Mouse (Mus musculus): ENCODE data around the gene Lypd9. TPM values are rescaled to one million over a fixed set of nuclear protein-coding genes. Genes with fewer than 3 reads are reported as not detected.
A peak's percentile ranks its signal among the peaks of the same experiment; 100 is the strongest.
"Not testable (repeated sequence)": the region's sequence is repeated elsewhere in the genome, so short reads cannot be mapped to it uniquely, and the experiment has no call there.

The Lypd9 gene
- not detected in 2 replicates for total RNA-seq (2014; rRNA removed)
- polyA plus RNA-seq (2015; fragmentation: Nextera tagmentation; extraction: Ambion mirVana), result not detected in 2 replicates

DNA sequence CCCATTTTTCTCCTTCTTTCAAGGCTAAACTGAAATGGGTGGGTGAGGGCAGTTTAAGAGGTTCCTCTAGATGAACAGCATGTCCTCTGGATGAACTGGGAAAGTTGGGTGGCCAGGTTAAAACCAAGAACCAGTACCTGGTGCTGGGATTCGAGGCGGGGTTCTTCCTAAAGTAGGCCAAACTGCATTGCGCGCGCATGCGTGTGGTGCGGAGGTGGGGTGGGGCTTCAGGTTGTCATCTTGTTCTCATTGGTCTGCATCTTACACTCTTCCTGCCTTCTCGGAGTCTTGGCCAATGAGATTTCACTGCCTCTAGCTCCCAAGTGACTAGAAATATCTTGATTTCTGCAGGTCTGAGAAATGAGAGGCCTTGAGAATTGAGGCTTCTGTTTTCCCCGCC lies at the start of gene Lypd9:
Gene Lypd9, minus strand, starts transcription at position 165 of the 400 bp plus-strand sequence.
- no peak within 1 kb of the TSS for H3K27ac ChIP-seq
- WGBS, result 95% methylated on average over 9 of the region's 9 CpGs
- no peak within 1 kb of the TSS for H3K9ac ChIP-seq (replicated peaks; ENCODE audit: low read length)
- DNase-seq (ENCODE audit: low spot score) (no peak), ATAC-seq (no peak)
- no peak within 1 kb of the TSS for H3K4me2 ChIP-seq (ENCODE audit: low read depth, low read length)
- H3K4me1 ChIP-seq (ENCODE audit: insufficient read depth, low read length), result no peaks in the 10 kb centered on the region
- no peaks in the 10 kb centered on the region for H3K27me3 ChIP-seq (ENCODE audit: insufficient read depth, low read length)
- H3K4me3 ChIP-seq (ENCODE audit: low read length), result no peak within 1 kb of the TSS
- H3K36me3 ChIP-seq (ENCODE audit: insufficient read depth, low read length), result no peaks in the 10 kb centered on the region
- H3K9me3 ChIP-seq (ENCODE audit: low read length), result no peaks in the 10 kb centered on the region; the same call in 1 of the 2 replicates
- no peak for TF ChIP-seq CTCF (IDR thresholded peaks at IDR 0.05; ENCODE audit: low read depth)

DNA sequence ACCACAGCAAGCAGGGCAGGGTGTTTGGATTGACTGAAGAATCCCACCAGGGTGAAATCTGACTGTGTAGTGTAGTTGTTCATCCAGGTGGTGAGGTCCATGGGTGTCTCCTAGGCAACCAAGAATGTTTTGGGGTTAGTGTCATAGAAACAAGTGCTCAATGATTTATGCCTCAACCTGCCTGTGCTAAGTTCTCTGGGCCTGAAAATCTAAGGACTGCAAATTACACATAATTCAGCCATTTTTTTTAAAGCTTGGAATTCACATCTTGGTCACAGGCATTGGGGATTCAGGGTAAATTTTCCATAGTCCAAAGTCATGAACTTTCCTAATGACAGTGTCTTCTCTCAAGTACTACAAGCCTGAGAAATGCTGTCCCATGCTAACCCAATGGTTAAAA lies 49.7 kb upstream of the Lypd9 start, which contains the start of gene Olfr331:
Gene Olfr331, minus strand, starts transcription at position 101 of the 400 bp plus-strand sequence.
- not testable (repeated sequence) for H3K4me1 ChIP-seq (ENCODE audit: insufficient read depth, low read length); H3K36me3 ChIP-seq (ENCODE audit: insufficient read depth, low read length); H3K9ac ChIP-seq (replicated peaks; ENCODE audit: low read length); H3K9me3 ChIP-seq (ENCODE audit: low read length); H3K27me3 ChIP-seq (ENCODE audit: insufficient read depth, low read length); DNase-seq (ENCODE audit: low spot score); H3K4me2 ChIP-seq (ENCODE audit: low read depth, low read length); H3K4me3 ChIP-seq (ENCODE audit: low read length); H3K27ac ChIP-seq; ATAC-seq

DNA sequence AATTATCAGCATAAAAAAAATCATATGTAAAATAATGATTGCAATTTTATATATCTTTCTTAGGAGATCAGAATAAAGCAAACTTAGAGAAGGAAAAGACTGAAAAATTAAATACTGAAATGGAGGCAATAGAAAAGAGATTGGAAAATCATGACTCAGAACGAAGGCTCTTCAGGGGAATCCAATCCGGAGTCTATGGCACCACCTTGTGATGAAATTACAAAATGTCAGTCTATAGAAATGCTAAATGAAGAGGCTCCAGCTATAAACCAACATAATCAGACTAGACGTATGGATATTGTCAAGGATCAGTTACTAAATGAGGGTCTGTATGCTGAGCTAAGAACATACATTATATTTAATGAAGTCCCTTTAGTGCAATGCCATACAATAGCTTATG lies 46.6 kb upstream of the Lypd9 start:
- H3K27me3 ChIP-seq (ENCODE audit: insufficient read depth, low read length), result no peaks in the 10 kb centered on the region
- no peaks in the 10 kb centered on the region for H3K36me3 ChIP-seq (ENCODE audit: insufficient read depth, low read length)
- H3K9ac ChIP-seq (replicated peaks; ENCODE audit: low read length), result no peak overlapping the region
- H3K27ac ChIP-seq, result no peak overlapping the region
- 37% methylated on average over 3 of the region's 3 CpGs for WGBS
- no peaks in the 10 kb centered on the region; the same call in 1 of the 2 replicates for H3K9me3 ChIP-seq (ENCODE audit: low read length)
- H3K4me2 ChIP-seq (ENCODE audit: low read depth, low read length), result no peak overlapping the region
- DNase-seq (ENCODE audit: low spot score) (peak; percentile 69), ATAC-seq (no peak)
- no peaks in the 10 kb centered on the region for H3K4me1 ChIP-seq (ENCODE audit: insufficient read depth, low read length)
- H3K4me3 ChIP-seq (ENCODE audit: low read length), result no peak overlapping the region
- TF ChIP-seq CTCF (IDR thresholded peaks at IDR 0.05; ENCODE audit: low read depth), result peak; percentile 60

DNA sequence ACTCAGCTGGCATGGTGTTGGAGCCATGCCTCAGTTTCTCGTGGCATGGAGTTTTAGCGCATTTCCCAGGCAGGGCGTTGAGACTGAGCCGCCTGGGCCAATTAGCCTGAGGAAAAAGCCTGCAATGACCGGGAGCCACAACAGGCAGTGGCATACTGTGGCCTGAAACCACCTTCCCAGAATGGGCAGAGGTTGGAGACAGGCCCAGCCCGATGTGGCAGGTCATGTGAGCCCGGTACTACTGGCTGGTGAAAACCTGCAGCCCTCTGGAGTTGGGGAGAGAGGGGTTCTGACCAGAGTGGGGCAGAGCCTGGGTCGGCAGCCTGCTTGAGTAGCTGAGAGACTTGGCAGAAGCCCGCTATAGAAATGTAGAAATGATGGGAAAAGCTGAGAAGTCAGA lies 46.0 kb upstream of the Lypd9 start:
- Histone ChIP-seq H3K4me2 (ENCODE audit: low read depth, low read length) (no peak overlapping the region), H3K4me3 (ENCODE audit: low read length) (no peak overlapping the region), H3K27ac (no peak overlapping the region), H3K27me3 (ENCODE audit: insufficient read depth, low read length) (no peaks in the 10 kb centered on the region), H3K4me1 (ENCODE audit: insufficient read depth, low read length) (no peaks in the 10 kb centered on the region), H3K36me3 (ENCODE audit: insufficient read depth, low read length) (no peaks in the 10 kb centered on the region), H3K9ac (replicated peaks; ENCODE audit: low read length) (no peak overlapping the region), H3K9me3 (ENCODE audit: low read length) (no peaks in the 10 kb centered on the region; the same call in 1 of the 2 replicates)
- DNase-seq (ENCODE audit: low spot score) (no peak), ATAC-seq (no peak)
- WGBS, result 78% methylated on average over 9 of the region's 9 CpGs
- no peak for TF ChIP-seq CTCF (IDR thresholded peaks at IDR 0.05; ENCODE audit: low read depth)

DNA sequence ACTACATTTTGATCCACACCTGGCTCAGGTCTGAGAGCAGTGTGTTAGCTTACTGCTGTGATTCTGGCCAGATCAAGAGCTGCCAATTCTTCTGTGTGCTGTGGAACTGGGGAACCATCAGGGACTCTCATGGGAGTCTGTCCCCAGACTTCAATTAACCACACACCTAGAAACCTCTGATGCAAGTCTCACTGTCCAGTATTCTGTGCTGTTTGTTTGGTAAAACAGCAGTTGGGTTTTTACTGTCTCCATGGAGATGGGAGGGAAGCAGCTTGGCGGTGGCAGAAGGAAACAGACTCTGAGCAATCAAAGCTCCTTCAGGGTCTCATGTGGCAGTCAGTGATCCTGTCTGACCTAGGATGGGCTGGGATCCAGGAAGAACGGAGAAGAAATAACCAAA lies 39.7 kb upstream of the Lypd9 start, which contains the start of gene Olfr332:
Gene Olfr332, minus strand, starts transcription at position 101 of the 400 bp plus-strand sequence.
- TF ChIP-seq CTCF (IDR thresholded peaks at IDR 0.05; ENCODE audit: low read depth), result no peak
- no peak for ATAC-seq
- Histone ChIP-seq H3K36me3 (ENCODE audit: insufficient read depth, low read length) (no peaks in the 10 kb centered on the region), H3K4me1 (ENCODE audit: insufficient read depth, low read length) (no peaks in the 10 kb centered on the region), H3K9ac (replicated peaks; ENCODE audit: low read length) (no peak within 1 kb of the TSS), H3K27me3 (ENCODE audit: insufficient read depth, low read length) (no peaks in the 10 kb centered on the region), H3K4me2 (ENCODE audit: low read depth, low read length) (no peak within 1 kb of the TSS), H3K4me3 (ENCODE audit: low read length) (no peak within 1 kb of the TSS), H3K27ac (no peak within 1 kb of the TSS), H3K9me3 (ENCODE audit: low read length) (no peaks in the 10 kb centered on the region; the same call in 1 of the 2 replicates)
- no peak for DNase-seq (ENCODE audit: low spot score)
- 54% methylated on average over 2 of the region's 2 CpGs for WGBS

DNA sequence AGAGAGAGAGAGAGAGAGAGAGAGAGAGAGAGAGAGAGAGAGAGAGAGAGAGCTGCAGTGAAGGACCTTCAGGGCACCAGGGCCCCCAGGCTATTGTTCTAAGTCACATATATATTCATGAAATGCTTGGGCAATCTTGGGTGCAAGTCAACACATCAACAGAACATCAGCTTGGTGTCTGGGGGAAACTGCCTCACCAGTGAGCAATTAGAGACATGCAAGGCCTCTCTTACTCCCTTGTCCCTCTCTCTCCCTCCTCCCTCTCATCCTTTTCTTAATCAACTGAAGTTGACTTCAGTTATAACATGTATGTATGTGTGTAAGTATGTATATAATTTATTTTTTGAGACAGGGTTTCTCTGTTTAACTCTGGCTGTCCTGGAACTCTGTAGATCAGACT lies 9.4 kb upstream of the Lypd9 start, which contains the start of gene Olfr30:
Gene Olfr30, minus strand, starts transcription at position 101 of the 400 bp plus-strand sequence.
- no peak for ATAC-seq
- no peak within 1 kb of the TSS for H3K4me2 ChIP-seq (ENCODE audit: low read depth, low read length)

DNA sequence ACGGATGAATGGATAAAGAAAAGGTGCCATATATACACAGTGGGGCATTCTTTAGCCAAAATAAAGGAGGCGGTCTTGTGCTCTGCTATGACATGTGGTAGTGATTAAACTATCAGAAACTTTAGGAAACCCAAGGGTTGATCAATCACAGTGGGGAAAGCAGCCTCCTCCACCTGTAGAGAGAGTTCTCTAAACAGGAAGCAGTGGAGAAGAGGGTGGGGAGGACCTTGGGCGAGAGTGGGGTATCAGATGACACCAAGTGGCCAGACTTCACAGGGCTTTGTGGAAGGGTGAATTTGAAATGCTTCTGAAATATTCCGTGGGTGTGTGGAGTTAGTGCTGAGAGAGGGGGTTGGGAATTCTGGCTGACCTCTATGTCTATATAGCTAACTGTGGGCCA lies 869 bp upstream of the Lypd9 start:
- H3K27me3 ChIP-seq (ENCODE audit: insufficient read depth, low read length), result no peaks in the 10 kb centered on the region
- no peak for DNase-seq (ENCODE audit: low spot score)
- no peaks in the 10 kb centered on the region; the same call in 1 of the 2 replicates for H3K9me3 ChIP-seq (ENCODE audit: low read length)
- H3K36me3 ChIP-seq (ENCODE audit: insufficient read depth, low read length), result no peaks in the 10 kb centered on the region
- ATAC-seq, result no peak
- H3K9ac ChIP-seq (replicated peaks; ENCODE audit: low read length), result no peak overlapping the region
- H3K4me1 ChIP-seq (ENCODE audit: insufficient read depth, low read length), result no peaks in the 10 kb centered on the region
- 71% methylated on average over 4 of the region's 4 CpGs for WGBS
- H3K27ac ChIP-seq, result no peak overlapping the region
- no peak overlapping the region for H3K4me2 ChIP-seq (ENCODE audit: low read depth, low read length)
- no peak overlapping the region for H3K4me3 ChIP-seq (ENCODE audit: low read length)
- no peak for TF ChIP-seq CTCF (IDR thresholded peaks at IDR 0.05; ENCODE audit: low read depth)

More for the DNA sequence above, 9.4 kb upstream of the Lypd9 start, which contains the start of gene Olfr30:
- Histone ChIP-seq H3K27me3 (ENCODE audit: insufficient read depth, low read length) (no peaks in the 10 kb centered on the region), H3K4me1 (ENCODE audit: insufficient read depth, low read length) (no peaks in the 10 kb centered on the region), H3K9me3 (ENCODE audit: low read length) (no peaks in the 10 kb centered on the region), H3K27ac (no peak within 1 kb of the TSS), H3K9ac (replicated peaks; ENCODE audit: low read length) (no peak within 1 kb of the TSS), H3K4me3 (ENCODE audit: low read length) (no peak within 1 kb of the TSS), H3K36me3 (ENCODE audit: insufficient read depth, low read length) (no peaks in the 10 kb centered on the region)
- no peak for TF ChIP-seq CTCF (IDR thresholded peaks at IDR 0.05; ENCODE audit: low read depth)
- DNase-seq (ENCODE audit: low spot score), result no peak
